40 mouse cellular contexts compared by ENCODE assay signal in the genomic region with DNA sequence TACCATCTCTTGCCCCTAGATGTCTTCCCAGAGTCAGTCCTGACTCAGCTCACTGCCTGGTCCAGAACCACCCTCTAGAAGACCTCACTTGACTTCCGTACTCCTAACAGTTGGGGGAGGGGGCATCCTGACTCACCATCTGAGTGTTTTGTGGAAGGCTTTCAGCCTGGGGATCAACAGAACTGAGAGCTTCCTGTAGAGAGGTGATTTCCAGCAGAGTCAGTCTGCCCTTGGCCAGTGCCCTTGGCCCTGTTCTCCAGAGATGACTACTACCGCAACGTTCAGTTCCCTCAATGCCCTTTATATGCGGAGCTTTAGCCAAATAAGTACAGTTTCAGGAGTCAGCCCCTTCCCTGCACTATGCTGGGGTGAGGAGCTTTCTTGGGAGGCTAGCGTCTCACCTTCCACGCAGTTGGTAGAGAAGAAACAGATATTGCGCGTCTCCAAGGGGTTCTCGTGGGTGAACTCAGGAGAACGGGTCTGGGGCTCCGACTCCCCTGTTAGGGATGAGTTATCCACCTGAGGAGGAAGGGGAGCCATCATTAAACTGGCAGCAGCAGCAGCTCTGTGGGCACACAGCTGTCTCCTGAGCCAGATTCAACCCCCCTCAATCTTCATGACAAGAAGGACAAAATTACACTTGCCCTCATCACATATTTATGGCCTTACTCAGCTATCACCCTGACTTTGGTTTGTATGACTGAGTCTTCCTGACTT. TPM values are rescaled to one million over a fixed set of nuclear protein-coding genes. Genes with fewer than 3 reads are reported as not detected.
DNase-seq lines count a peak whose midpoint lies in the region; ATAC-seq and TF ChIP-seq lines count a peak whose summit lies in the region.
"Had no signal": no experiment of that assay in that cellular context is flagged by ENCODE, and none has a peak within 500 bp of the region (broad histone marks: within the 10 kb centered on the region; RNA-seq: fewer than 3 reads in every experiment).

No protein-coding gene starts in this region.

- dilution Hi-C loops in CH12.LX (cut with MboI; ENCODE audit: extremely low pct_ligation_motif_present, extremely low pct_unique_long_range_greater_than_20kb, low sequenced_read_pairs), result no loop called here

- peak; percentile 75 to 87 for DNase-seq in adrenal gland, adult (ENCODE audit: inconsistent age in 2 of 2, low spot score in 1 of 2)
- DNase-seq in adrenal gland, postnatal 4 days (ENCODE audit: low spot score in 2 of 2), result no peak
- DNase-seq in CH12.LX (ENCODE audit: extremely low read depth), result peak; percentile 23
- peak; percentile 75 for DNase-seq in adrenal gland, adult 8-10 months
- DNase-seq in right cerebral cortex, postnatal 10 days (ENCODE audit: low spot score in 2 of 2), result no peak
- DNase-seq in hindbrain, postnatal 0 days (ENCODE audit: low spot score), result no peak
- DNase-seq: cerebellum, adult 11 months; cerebellum, adult 9-11 months; heart, postnatal 14 days; kidney, adult 9 months; kidney, postnatal 14 days; lung, postnatal 36 days; right cerebral cortex, postnatal 14 days had no signal

- no peak overlapping the region for H3K4me2 ChIP-seq in CH12.LX (ENCODE audit: insufficient read depth, low read depth, poor library complexity, severe bottlenecking)
- no peak overlapping the region for H3K4me2 ChIP-seq in kidney, embryonic 15.5 days
- no peak overlapping the region for H3K4me2 ChIP-seq in hindbrain, postnatal 0 days (ENCODE audit: low read depth, low read length)
- H3K4me2 ChIP-seq: embryonic facial prominence, embryonic 13.5 days; forebrain, embryonic 15.5 days; limb, embryonic 12.5 days; midbrain, embryonic 11.5 days; neural tube, embryonic 13.5 days had no signal

- peaks cover 24% of the 10 kb centered on the region for H3K27me3 ChIP-seq in CH12.LX (replicated peaks)
- H3K27me3 ChIP-seq in kidney, embryonic 15.5 days, result no peaks in the 10 kb centered on the region
- no peaks in the 10 kb centered on the region for H3K27me3 ChIP-seq in hindbrain, postnatal 0 days (ENCODE audit: insufficient read depth, low read length)
- H3K27me3 ChIP-seq: embryonic facial prominence, embryonic 13.5 days; forebrain, embryonic 15.5 days; limb, embryonic 12.5 days; neural tube, embryonic 13.5 days had no signal

- TF ChIP-seq RAD21 in CH12.LX (IDR thresholded peaks at IDR 0.05; ENCODE audit: low read depth, low read length), result no peak

- WGBS in kidney, embryonic 15.5 days, result 79% methylated on average over 11 of the region's 11 CpGs
- WGBS in hindbrain, postnatal 0 days, result 89% methylated on average over 11 of the region's 11 CpGs

- H3K9me3 ChIP-seq in CH12.LX (replicated peaks; ENCODE audit: low read length), result no peaks in the 10 kb centered on the region
- no peaks in the 10 kb centered on the region for H3K9me3 ChIP-seq in kidney, embryonic 15.5 days (replicated peaks)
- no peaks in the 10 kb centered on the region for H3K9me3 ChIP-seq in hindbrain, postnatal 0 days (ENCODE audit: low read length)
- H3K9me3 ChIP-seq: embryonic facial prominence, embryonic 13.5 days; forebrain, embryonic 10.5 days; forebrain, embryonic 15.5 days; limb, embryonic 12.5 days; neural tube, embryonic 13.5 days had no signal

- no peak for ATAC-seq in kidney, embryonic 15.5 days (replicated peaks; ENCODE audit: low FRiP score)
- ATAC-seq in hindbrain, postnatal 0 days, result no peak
- ATAC-seq: forebrain, embryonic 15.5 days had no signal

- in situ Hi-C loops in CH12.LX (cut with MboI; ENCODE audit: low pct_ligation_motif_present, low pct_unique_long_range_greater_than_20kb, low sequenced_read_pairs), result no loop called here

- no peak for TF ChIP-seq CTCF in CH12.LX (conservative IDR thresholded peaks at IDR 0.05 in 1 of 2, IDR thresholded peaks at IDR 0.05 in 1 of 2; ENCODE audit: low read depth in 2 of 2, low read length in 2 of 2)
- TF ChIP-seq CTCF in hindbrain, postnatal 0 days (IDR thresholded peaks at IDR 0.05; ENCODE audit: low read depth), result no peak

- no peak for TF ChIP-seq POLR2A in CH12.LX (IDR thresholded peaks at IDR 0.05; ENCODE audit: low read depth, low read length)

- H3K36me3 ChIP-seq in CH12.LX (replicated peaks in 1 of 2; ENCODE audit: control insufficient read depth in 1 of 2, insufficient read depth in 1 of 2, low read length in 1 of 2), result no peaks in the 10 kb centered on the region
- H3K36me3 ChIP-seq in kidney, embryonic 15.5 days, result no peaks in the 10 kb centered on the region
- no peaks in the 10 kb centered on the region for H3K36me3 ChIP-seq in hindbrain, postnatal 0 days (ENCODE audit: insufficient read depth, low read length)
- H3K36me3 ChIP-seq: embryonic facial prominence, embryonic 13.5 days; forebrain, embryonic 10.5 days; forebrain, embryonic 15.5 days had no signal

- no peak overlapping the region for H3K4me3 ChIP-seq in CH12.LX (replicated peaks in 1 of 3; ENCODE audit: low read depth in 2 of 3, low read length in 2 of 3, poor library complexity in 1 of 3)
- H3K4me3 ChIP-seq in brown adipose tissue, adult 24 weeks (ENCODE audit: insufficient read depth, low read depth, low read length), result no peak overlapping the region
- no peak overlapping the region for H3K4me3 ChIP-seq in kidney, embryonic 15.5 days (replicated peaks)
- H3K4me3 ChIP-seq in hindbrain, postnatal 0 days (ENCODE audit: low read length), result no peak overlapping the region
- H3K4me3 ChIP-seq: embryonic facial prominence, embryonic 13.5 days; forebrain, embryonic 10.5 days; forebrain, embryonic 15.5 days; layer of hippocampus, adult 2 months; left cerebral cortex, adult 2 months; limb, embryonic 12.5 days; neural tube, embryonic 13.5 days had no signal

- no peak overlapping the region for H3K9ac ChIP-seq in CH12.LX (ENCODE audit: insufficient read depth, low read depth)
- H3K9ac ChIP-seq in kidney, embryonic 15.5 days, result no peak overlapping the region
- H3K9ac ChIP-seq in hindbrain, postnatal 0 days (replicated peaks; ENCODE audit: low read length), result no peak overlapping the region
- H3K9ac ChIP-seq: embryonic facial prominence, embryonic 13.5 days; forebrain, embryonic 15.5 days; limb, embryonic 12.5 days; neural tube, embryonic 13.5 days had no signal

- no peak for TF ChIP-seq EP300 in CH12.LX (IDR thresholded peaks at IDR 0.05; ENCODE audit: low read length)

- peaks cover 8 to 13% of the 10 kb centered on the region in 2 experiments for H3K4me1 ChIP-seq in CH12.LX (ENCODE audit: control insufficient read depth in 1 of 2, insufficient read depth in 2 of 2)
- H3K4me1 ChIP-seq in brown adipose tissue, adult 24 weeks (ENCODE audit: control insufficient read depth, insufficient read depth, insufficient read length, low read length), result no peaks in the 10 kb centered on the region; the same call in 1 of the 2 replicates
- H3K4me1 ChIP-seq in kidney, embryonic 15.5 days, result no peaks in the 10 kb centered on the region; the same call in 1 of the 2 replicates
- H3K4me1 ChIP-seq in hindbrain, postnatal 0 days (ENCODE audit: insufficient read depth, low read length), result peaks cover under 1% of the 10 kb centered on the region; the same call in 1 of the 2 replicates
- H3K4me1 ChIP-seq: embryonic facial prominence, embryonic 13.5 days; forebrain, embryonic 15.5 days; limb, embryonic 12.5 days had no signal

- H3K79me2 ChIP-seq in CH12.LX (replicated peaks; ENCODE audit: control insufficient read depth, extremely low read depth, insufficient read depth, poor library complexity, severe bottlenecking), result no peaks in the 10 kb centered on the region

- H3K27ac ChIP-seq in CH12.LX (ENCODE audit: insufficient read depth, low read depth), result no peak overlapping the region
- H3K27ac ChIP-seq in brown adipose tissue, adult 24 weeks (replicated peaks; ENCODE audit: low read depth, low read length), result peak overlapping the region; percentile 46; the same call in 1 of the 2 replicates
- H3K27ac ChIP-seq in kidney, embryonic 15.5 days, result no peak overlapping the region
- H3K27ac ChIP-seq in hindbrain, postnatal 0 days, result no peak overlapping the region
- H3K27ac ChIP-seq: embryonic facial prominence, embryonic 13.5 days; forebrain, embryonic 10.5 days; forebrain, embryonic 15.5 days; layer of hippocampus, adult 2 months; left cerebral cortex, adult 2 months; limb, embryonic 12.5 days; neural tube, embryonic 13.5 days had no signal

RNA-seq across cellular contexts. Expression of a gene that starts 8.8 kb away (rescaled TPM):
- total RNA-seq in adrenal gland, postnatal 4 days (2021), result 10 to 100 TPM; 50.9 to 70.2 TPM
- total RNA-seq in CH12.LX (2012; rRNA removed), result 0.13 and 0.21 TPM in 2 replicates
- 0.03 and 0.07 TPM in 2 replicates for total RNA-seq in CH12.LX (2014; rRNA removed)
- 0.23 and 0.33 TPM in 2 replicates for polyA plus RNA-seq in CH12.LX (2012; ENCODE audit: insufficient read length, low read depth)
- 100 to 1,000 TPM in 1 of 4 experiments, 10 to 100 TPM in 3; 34.9 to 107 (median 92.5) TPM for total RNA-seq in adrenal gland, adult 8-10 months (2022)
- 428 and 499 TPM in 2 replicates for polyA plus RNA-seq in brown adipose tissue, adult 24 weeks (2012; ENCODE audit: insufficient read depth, insufficient read length, missing spikeins)
- 2.2 and 2.9 TPM in 2 replicates for polyA plus RNA-seq in kidney, embryonic 15.5 days (2015; fragmentation: Nextera tagmentation; extraction: Ambion mirVana)
- total RNA-seq in hindbrain, postnatal 0 days (2014; rRNA removed), result 546 and 572 TPM in 2 replicates
- polyA plus RNA-seq in hindbrain, postnatal 0 days (2015; fragmentation: Nextera tagmentation; extraction: Ambion mirVana), result 119 and 123 TPM in 2 replicates
- total RNA-seq: common myeloid progenitor, adult 5-6 weeks; megakaryocyte, adult 5-6 weeks had no signal

RNA-seq across cellular contexts. Expression of a gene that starts 27.6 kb away (rescaled TPM):
- 10 to 100 TPM; 45.3 to 55.6 TPM for total RNA-seq in adrenal gland, postnatal 4 days (2021)
- 29.3 and 37.0 TPM in 2 replicates for total RNA-seq in CH12.LX (2012; rRNA removed)
- total RNA-seq in CH12.LX (2014; rRNA removed), result 7.4 and 8.3 TPM in 2 replicates
- polyA plus RNA-seq in CH12.LX (2012; ENCODE audit: insufficient read length, low read depth), result 22.1 and 25.9 TPM in 2 replicates
- 10 to 100 TPM; 32.7 to 37.0 (median 35.8) TPM for total RNA-seq in adrenal gland, adult 8-10 months (2022)
- polyA plus RNA-seq in brown adipose tissue, adult 24 weeks (2012; ENCODE audit: insufficient read depth, insufficient read length, missing spikeins), result 4.3 and 10.5 TPM in 2 replicates
- polyA plus RNA-seq in kidney, embryonic 15.5 days (2015; fragmentation: Nextera tagmentation; extraction: Ambion mirVana), result 48.9 and 54.4 TPM in 2 replicates
- total RNA-seq in hindbrain, postnatal 0 days (2014; rRNA removed), result 136 and 150 TPM in 2 replicates
- polyA plus RNA-seq in hindbrain, postnatal 0 days (2015; fragmentation: Nextera tagmentation; extraction: Ambion mirVana), result 90.2 and 90.8 TPM in 2 replicates

RNA-seq across cellular contexts. Expression of a gene that starts 30.8 kb away (rescaled TPM):
- under 1 TPM; 0.39 to 0.45 TPM for total RNA-seq in adrenal gland, postnatal 4 days (2021)
- total RNA-seq in CH12.LX (2012; rRNA removed) (not detected in 2 replicates), CH12.LX (2014; rRNA removed) (not detected in 2 replicates)
- polyA plus RNA-seq in CH12.LX (2012; ENCODE audit: insufficient read length, low read depth), result 0.07 TPM in 1 of 2 replicates, not detected in the other
- total RNA-seq in adrenal gland, adult 8-10 months (2022), result 1 to 10 TPM in 2 of 4 experiments, under 1 TPM in 2; 0.12 to 1.1 (median 0.76) TPM
- not detected in 2 replicates for polyA plus RNA-seq in brown adipose tissue, adult 24 weeks (2012; ENCODE audit: insufficient read depth, insufficient read length, missing spikeins)
- 0.05 TPM in 1 of 2 replicates, not detected in the other for polyA plus RNA-seq in kidney, embryonic 15.5 days (2015; fragmentation: Nextera tagmentation; extraction: Ambion mirVana)
- total RNA-seq in hindbrain, postnatal 0 days (2014; rRNA removed), result 0.10 TPM in 1 of 2 replicates, not detected in the other
- 0.05 TPM in 1 of 2 replicates, not detected in the other for polyA plus RNA-seq in hindbrain, postnatal 0 days (2015; fragmentation: Nextera tagmentation; extraction: Ambion mirVana)
- total RNA-seq: common myeloid progenitor, adult 5-6 weeks; heart, adult 8-10 months; heart, postnatal 14 days; layer of hippocampus, adult 2 months; layer of hippocampus, postnatal 14 days; left cerebral cortex, adult 2 months; left cerebral cortex, postnatal 25 days; megakaryocyte, adult 5-6 weeks had no signal
- polyA plus RNA-seq: embryonic facial prominence, embryonic 13.5 days; forebrain, embryonic 10.5 days; frontal cortex, adult 2 months; hindbrain, embryonic 11.5 days; intestine, postnatal 0 days; limb, embryonic 12.5 days; liver, embryonic 16.5 days; lung, embryonic 16.5 days; midbrain, embryonic 11.5 days; midbrain, postnatal 0 days; neural tube, embryonic 13.5 days; small intestine, adult 2 months; stomach, embryonic 14.5 days; thymus, postnatal 0 days had no signal

RNA-seq across cellular contexts. Expression of a gene that starts 40.1 kb away (rescaled TPM):
- total RNA-seq in adrenal gland, postnatal 4 days (2021), result under 1 TPM; 0.11 to 0.20 TPM
- 0.04 TPM in 1 of 2 replicates, not detected in the other for total RNA-seq in CH12.LX (2012; rRNA removed)
- not detected in 2 replicates for total RNA-seq in CH12.LX (2014; rRNA removed)
- polyA plus RNA-seq in CH12.LX (2012; ENCODE audit: insufficient read length, low read depth), result 0.07 and 0.10 TPM in 2 replicates
- total RNA-seq in adrenal gland, adult 8-10 months (2022), result under 1 TPM; 0.10 to 0.95 (median 0.48) TPM
- polyA plus RNA-seq in brown adipose tissue, adult 24 weeks (2012; ENCODE audit: insufficient read depth, insufficient read length, missing spikeins), result not detected in 2 replicates
- not detected in 2 replicates for polyA plus RNA-seq in kidney, embryonic 15.5 days (2015; fragmentation: Nextera tagmentation; extraction: Ambion mirVana)
- total RNA-seq in hindbrain, postnatal 0 days (2014; rRNA removed), result 8.0 and 9.8 TPM in 2 replicates
- polyA plus RNA-seq in hindbrain, postnatal 0 days (2015; fragmentation: Nextera tagmentation; extraction: Ambion mirVana), result 3.6 and 4.2 TPM in 2 replicates
- total RNA-seq: common myeloid progenitor, adult 5-6 weeks; gastrocnemius, adult 8-10 months; gastrocnemius, postnatal 4 days; heart, adult 8-10 months; heart, postnatal 14 days; megakaryocyte, adult 5-6 weeks had no signal
- polyA plus RNA-seq: embryonic facial prominence, embryonic 13.5 days; heart, embryonic 14.5 days; limb, embryonic 12.5 days; lung, embryonic 16.5 days; small intestine, adult 2 months; stomach, embryonic 14.5 days had no signal

RNA-seq across cellular contexts. Expression of a gene that starts 52.0 kb away (rescaled TPM):
- 1 to 10 TPM; 1.8 to 4.5 TPM for total RNA-seq in adrenal gland, postnatal 4 days (2021)
- 0.08 and 0.13 TPM in 2 replicates for total RNA-seq in CH12.LX (2012; rRNA removed)
- not detected in 2 replicates for total RNA-seq in CH12.LX (2014; rRNA removed)
- 0.06 TPM in 1 of 2 replicates, not detected in the other for polyA plus RNA-seq in CH12.LX (2012; ENCODE audit: insufficient read length, low read depth)
- 1 to 10 TPM; 1.0 to 2.6 (median 1.7) TPM for total RNA-seq in adrenal gland, adult 8-10 months (2022)
- not detected in 2 replicates for polyA plus RNA-seq in brown adipose tissue, adult 24 weeks (2012; ENCODE audit: insufficient read depth, insufficient read length, missing spikeins)
- polyA plus RNA-seq in kidney, embryonic 15.5 days (2015; fragmentation: Nextera tagmentation; extraction: Ambion mirVana), result 0.83 and 1.0 TPM in 2 replicates
- 8.6 and 10.0 TPM in 2 replicates for total RNA-seq in hindbrain, postnatal 0 days (2014; rRNA removed)
- polyA plus RNA-seq in hindbrain, postnatal 0 days (2015; fragmentation: Nextera tagmentation; extraction: Ambion mirVana), result 5.4 and 5.6 TPM in 2 replicates
- polyA plus RNA-seq: heart, embryonic 14.5 days had no signal

Comparison
In these comparisons a context has a peak if more than half of its experiments do, and no peak if none do; other contexts are left out.
1. DNase-seq: peak in adrenal gland, adult (2 of 2), CH12.LX (single experiment) and adrenal gland, adult 8-10 months (single experiment); none in adrenal gland, postnatal 4 days (0 of 2), right cerebral cortex, postnatal 10 days (0 of 2) and hindbrain, postnatal 0 days (single experiment).
2. RNA of a gene that starts 8.8 kb away (total RNA-seq): 546 to 572 TPM in hindbrain, postnatal 0 days, 34.9 to 107 TPM in adrenal gland, adult 8-10 months and 50.9 to 70.2 TPM in adrenal gland, postnatal 4 days; 0.03 to 0.21 TPM in CH12.LX; every median in the first group is over 10 times any median in the second.